Mouse (Mus musculus) E14TG2a.4 (cell line): ENCODE data around the gene Klrg1.

Experiments
- H3K27me3 ChIP-seq: 2 replicates; pipeline ENCODE4 v1.6.1; 2014; ENCODE audit warnings: low read length, control low read depth; ENCODE audit not compliant: insufficient read depth
- H3K36me3 ChIP-seq: 2 replicates; pipeline ENCODE4 v1.6.1; 2014; ENCODE audit warnings: low read length, control low read depth; ENCODE audit not compliant: insufficient read depth
- H3K4me1 ChIP-seq: replicated peaks from 2 replicates; pipeline ENCODE4 v1.6.1; 2014; ENCODE audit warnings: low read depth, low read length, control low read depth
- H3K4me3 ChIP-seq: replicated peaks from 2 replicates; pipeline ENCODE4 v1.5.1; 2014; ENCODE audit warnings: mild to moderate bottlenecking, low read length
- H3K9me3 ChIP-seq: 2 replicates; pipeline ENCODE4 v1.6.1; 2014; ENCODE audit warnings: low read length, control low read depth
- CTCF ChIP-seq: conservative IDR thresholded peaks from 2 replicates; pipeline ENCODE4 v1.5.1; 2014; ENCODE audit warnings: low read length
- NANOG ChIP-seq: IDR thresholded peaks from 2 replicates; pipeline ENCODE4 v1.6.1; 2014; ENCODE audit warnings: borderline replicate concordance, low read length, mixed read lengths
- POU5F1 ChIP-seq: IDR thresholded peaks from 2 replicates; pipeline ENCODE4 v1.6.1; 2014; ENCODE audit warnings: low read length, borderline replicate concordance

Gene Klrg1

GRCm38 (mm10) chr6:122304790-122305555 is 22.3 kb upstream of the Klrg1 start:
- no peak overlapping the region for H3K4me3 ChIP-seq
- peaks cover 28% of the 10 kb centered on the region for H3K4me1 ChIP-seq
- no peaks in the 10 kb centered on the region for H3K9me3 ChIP-seq
- peaks cover under 1% of the 10 kb centered on the region; the same call in 1 of the 2 replicates for H3K36me3 ChIP-seq
- TF ChIP-seq POU5F1 (no peak), CTCF (0 out of 2 replicates have a peak, but pooled peaks have one; percentile 1)
- no peaks in the 10 kb centered on the region for H3K27me3 ChIP-seq

DNA sequence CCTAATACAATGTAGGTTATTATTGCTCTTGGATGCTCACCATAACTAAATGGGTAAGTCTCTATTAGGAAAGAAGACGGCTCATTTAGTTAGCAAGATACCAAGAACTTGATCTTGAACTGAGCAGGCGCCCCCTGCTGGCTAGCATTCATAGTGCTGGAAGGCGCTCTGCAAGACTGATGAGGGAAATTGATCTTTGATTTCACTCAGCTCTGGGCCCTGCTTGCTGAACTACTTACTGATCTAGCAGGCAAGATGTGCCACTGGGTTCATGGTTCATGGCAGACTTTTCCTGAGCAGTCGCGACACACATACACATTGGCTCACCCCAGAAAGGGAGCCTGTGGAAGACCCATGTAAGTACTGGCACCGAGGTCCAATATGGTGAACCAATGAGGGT is 21.7 kb upstream of the Klrg1 start:
- no peaks in the 10 kb centered on the region for H3K9me3 ChIP-seq
- H3K36me3 ChIP-seq, result no peaks in the 10 kb centered on the region
- H3K4me1 ChIP-seq, result peaks cover 25% of the 10 kb centered on the region
- H3K27me3 ChIP-seq, result no peaks in the 10 kb centered on the region
- TF ChIP-seq CTCF (peak; percentile 85), POU5F1 (no peak)
- H3K4me3 ChIP-seq, result no peak overlapping the region

DNA sequence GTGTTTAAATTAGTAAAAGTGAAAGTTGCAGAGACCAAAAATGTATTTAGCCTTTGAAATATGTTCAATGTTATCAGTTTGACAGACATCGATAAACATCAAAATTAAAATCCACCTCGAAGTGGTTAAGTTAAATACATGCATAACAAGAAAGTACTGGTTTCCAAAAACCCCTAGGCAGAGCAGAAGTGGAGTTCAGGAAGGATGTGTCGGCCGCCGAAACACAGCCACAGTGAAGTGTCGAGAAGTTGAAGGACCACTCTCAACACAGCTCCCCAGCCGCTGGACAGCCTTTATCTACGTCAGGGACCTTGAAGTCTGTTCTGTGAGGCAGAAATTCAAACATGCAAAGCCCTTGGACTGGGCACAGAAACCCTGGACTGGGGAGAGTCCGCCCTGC is 20.8 kb upstream of the Klrg1 start:
- Histone ChIP-seq H3K36me3 (no peaks in the 10 kb centered on the region), H3K4me1 (peaks cover 25% of the 10 kb centered on the region), H3K9me3 (no peaks in the 10 kb centered on the region), H3K4me3 (no peak overlapping the region), H3K27me3 (no peaks in the 10 kb centered on the region)
- TF ChIP-seq POU5F1, result no peak
- no peak for TF ChIP-seq NANOG
- TF ChIP-seq CTCF, result no peak

GRCm38 (mm10) chr6:122302661-122303060 is 20.0 kb upstream of the Klrg1 start:
- no peaks in the 10 kb centered on the region for H3K27me3 ChIP-seq
- no peak overlapping the region for H3K4me3 ChIP-seq
- no peaks in the 10 kb centered on the region for H3K36me3 ChIP-seq
- H3K9me3 ChIP-seq, result no peaks in the 10 kb centered on the region
- peaks cover 25% of the 10 kb centered on the region for H3K4me1 ChIP-seq
- TF ChIP-seq NANOG, result no peak
- TF ChIP-seq CTCF, result no peak
- no peak for TF ChIP-seq POU5F1

- Histone ChIP-seq H3K4me1 (peaks cover 31% of the 10 kb centered on the region), H3K27me3 (peaks cover 4% of the 10 kb centered on the region), H3K36me3 (no peaks in the 10 kb centered on the region), H3K4me3 (no peak overlapping the region), H3K9me3 (no peaks in the 10 kb centered on the region)
- TF ChIP-seq CTCF (no peak), NANOG (no peak), POU5F1 (no peak)
These were observed 19.4 kb upstream of the Klrg1 start for GRCm38 (mm10) chr6:122302121-122302520.

DNA sequence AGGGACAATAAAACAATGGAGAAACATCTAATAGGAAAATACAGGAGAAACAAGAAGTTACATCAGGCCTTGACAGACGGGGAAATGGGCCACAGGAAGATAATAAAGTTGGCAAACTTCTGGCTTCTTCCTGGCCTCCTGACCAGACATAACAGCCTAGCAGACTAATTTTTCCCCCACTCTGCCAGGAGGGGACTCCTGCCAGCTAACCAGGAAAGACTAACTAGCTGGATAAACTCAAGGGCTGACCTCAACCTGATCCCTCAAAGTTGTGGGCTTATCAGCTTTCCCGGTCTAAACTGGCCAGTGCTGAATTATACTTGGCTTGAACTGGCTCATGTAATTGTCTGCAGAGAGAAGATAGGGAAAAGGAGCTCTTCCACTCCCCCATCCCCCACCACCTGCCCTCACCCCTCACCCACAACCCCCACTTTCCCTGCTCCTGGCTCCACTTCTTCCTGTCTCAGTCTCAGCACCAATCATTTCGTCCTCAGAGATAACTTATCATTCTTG is 17.0 kb upstream of the Klrg1 start:
- Histone ChIP-seq H3K4me1 (peaks cover 37% of the 10 kb centered on the region), H3K27me3 (peaks cover 19% of the 10 kb centered on the region), H3K9me3 (no peaks in the 10 kb centered on the region), H3K36me3 (no peaks in the 10 kb centered on the region), H3K4me3 (no peak overlapping the region)
- TF ChIP-seq CTCF (no peak), POU5F1 (no peak), NANOG (no peak)

GRCm38 (mm10) chr6:122298223-122298609 is 15.5 kb upstream of the Klrg1 start:
- Histone ChIP-seq H3K36me3 (no peaks in the 10 kb centered on the region), H3K4me1 (peaks cover 27% of the 10 kb centered on the region), H3K4me3 (no peak overlapping the region), H3K27me3 (peaks cover 29% of the 10 kb centered on the region), H3K9me3 (no peaks in the 10 kb centered on the region)
- TF ChIP-seq CTCF, result no peak
- no peak for TF ChIP-seq POU5F1
- TF ChIP-seq NANOG, result no peak

GRCm38 (mm10) chr6:122297279-122298222 is 14.9 kb upstream of the Klrg1 start:
- TF ChIP-seq CTCF, result no peak
- peaks cover 32% of the 10 kb centered on the region for H3K27me3 ChIP-seq
- no peaks in the 10 kb centered on the region for H3K9me3 ChIP-seq
- H3K4me3 ChIP-seq, result peak overlapping the region; percentile 61
- H3K36me3 ChIP-seq, result no peaks in the 10 kb centered on the region
- peaks cover 27% of the 10 kb centered on the region for H3K4me1 ChIP-seq
